Mouse (Mus musculus): ENCODE measurements at regions not wholly inside any gene's neighbourhood (a gene's known extent, or its start where the extent isn't known, plus 50 kb on each side); places are given as distances from the start of the nearest gene placed in this dataset.
A peak's percentile ranks its signal among the peaks of the same experiment; 100 is the strongest.

DNA sequence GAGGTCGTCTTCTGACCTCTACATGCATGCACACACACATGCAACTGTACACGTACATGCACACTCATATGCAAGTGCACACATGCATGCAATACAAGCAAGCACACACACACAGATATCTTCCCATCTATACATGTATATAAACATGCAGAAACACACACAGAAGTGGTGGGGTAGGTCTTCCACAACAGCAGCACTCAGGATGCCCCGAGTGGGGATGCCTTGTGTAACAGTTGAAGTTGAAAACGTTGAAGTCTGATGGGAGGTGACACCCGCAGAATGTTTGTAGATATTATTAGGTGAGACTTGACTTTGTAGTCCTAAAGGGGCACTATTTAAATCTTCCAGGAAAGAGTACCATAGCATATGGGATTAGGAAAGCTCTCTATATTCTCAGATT, 87.9 kb upstream of the Cxcr4 start:
- DNase-seq (ENCODE audit: extremely low spot score, low spot score) = no peak

- DNase-seq (ENCODE audit: extremely low spot score, low spot score) = no peak
These were observed 87.2 kb upstream of the Cxcr4 start for GRCm38 (mm10) chr1:128679005-128679980.

GRCm38 (mm10) chr1:128675538-128675937, 83.4 kb upstream of the Cxcr4 start:
- DNase-seq (ENCODE audit: extremely low spot score, low spot score) = no peak

GRCm38 (mm10) chr1:128672306-128672705, 80.2 kb upstream of the Cxcr4 start:
- DNase-seq (ENCODE audit: extremely low spot score, low spot score) = no peak

- no peak for DNase-seq (ENCODE audit: extremely low spot score, low spot score)
These were observed 79.4 kb upstream of the Cxcr4 start for GRCm38 (mm10) chr1:128671495-128671894.

GRCm38 (mm10) chr1:128671016-128671415, 78.9 kb upstream of the Cxcr4 start:
- DNase-seq (ENCODE audit: extremely low spot score, low spot score) = no peak

- DNase-seq (ENCODE audit: extremely low spot score, low spot score) = no peak
These were observed 77.2 kb upstream of the Cxcr4 start for GRCm38 (mm10) chr1:128669241-128669666.

- DNase-seq (ENCODE audit: extremely low spot score, low spot score) = no peak
These were observed 76.6 kb upstream of the Cxcr4 start for GRCm38 (mm10) chr1:128668718-128669117.

- DNase-seq (ENCODE audit: extremely low spot score, low spot score) = no peak
These were observed 75.1 kb upstream of the Cxcr4 start for GRCm38 (mm10) chr1:128667121-128667762.

DNA sequence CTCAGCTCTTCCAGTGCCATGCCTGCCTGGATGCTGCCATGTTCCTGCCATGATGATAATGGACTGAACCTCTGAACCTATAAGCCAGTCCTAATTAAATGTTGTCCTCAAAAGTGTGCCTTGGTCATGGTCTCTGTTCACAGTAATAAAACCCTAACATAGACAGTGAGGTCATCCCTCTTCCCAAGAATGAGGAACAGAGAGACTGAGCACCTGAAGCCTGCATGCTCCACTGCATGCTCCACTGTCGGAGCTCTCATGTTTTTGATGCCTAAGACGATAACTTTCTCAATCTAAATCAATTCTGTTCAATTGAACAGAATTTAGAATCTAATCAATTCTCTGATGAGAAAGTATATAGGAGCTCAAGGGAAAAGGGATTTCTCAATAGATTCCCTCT, 71.1 kb upstream of the Cxcr4 start:
- DNase-seq (ENCODE audit: extremely low spot score, low spot score) = no peak

DNA sequence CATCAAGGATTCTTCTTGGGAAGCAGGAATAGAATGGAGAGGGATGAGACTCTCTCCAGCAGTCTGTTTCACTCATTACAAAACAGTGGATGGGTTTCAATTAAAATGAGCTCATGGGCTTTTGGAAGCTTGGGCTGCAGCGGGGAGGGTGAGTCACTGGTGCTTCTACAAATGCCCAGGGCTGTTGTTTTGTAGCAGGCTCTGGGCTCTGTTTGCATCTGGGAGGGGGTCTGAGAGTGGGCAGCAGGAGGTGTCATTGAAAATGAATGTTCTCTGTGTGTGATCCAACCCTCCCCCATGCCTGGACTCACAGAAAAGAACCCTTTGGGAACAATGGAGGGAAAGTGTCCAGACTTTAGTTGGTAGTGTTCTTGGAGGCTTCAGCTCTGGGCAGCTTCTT, 67.8 kb upstream of the Cxcr4 start:
- no peak for DNase-seq (ENCODE audit: extremely low spot score, low spot score)

DNA sequence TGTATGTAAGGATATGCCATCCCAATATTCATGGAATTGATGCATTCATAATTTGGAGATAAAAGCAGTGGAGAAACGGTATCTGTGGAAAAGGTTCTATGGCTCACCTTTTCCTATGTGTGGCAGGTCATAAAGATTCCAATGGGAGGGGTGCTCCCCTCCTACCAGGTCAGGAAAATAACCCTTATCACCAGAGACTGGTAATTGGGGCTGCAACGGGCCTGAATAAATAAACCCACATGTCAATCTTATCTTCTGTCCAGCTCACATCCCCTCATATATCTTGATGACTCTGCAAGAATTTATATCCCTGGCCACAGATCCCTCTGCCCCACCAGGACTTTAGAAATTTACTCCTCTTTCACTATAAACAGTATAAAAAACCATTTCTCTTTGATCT, 66.7 kb upstream of the Cxcr4 start:
- DNase-seq (ENCODE audit: extremely low spot score, low spot score) = no peak

DNA sequence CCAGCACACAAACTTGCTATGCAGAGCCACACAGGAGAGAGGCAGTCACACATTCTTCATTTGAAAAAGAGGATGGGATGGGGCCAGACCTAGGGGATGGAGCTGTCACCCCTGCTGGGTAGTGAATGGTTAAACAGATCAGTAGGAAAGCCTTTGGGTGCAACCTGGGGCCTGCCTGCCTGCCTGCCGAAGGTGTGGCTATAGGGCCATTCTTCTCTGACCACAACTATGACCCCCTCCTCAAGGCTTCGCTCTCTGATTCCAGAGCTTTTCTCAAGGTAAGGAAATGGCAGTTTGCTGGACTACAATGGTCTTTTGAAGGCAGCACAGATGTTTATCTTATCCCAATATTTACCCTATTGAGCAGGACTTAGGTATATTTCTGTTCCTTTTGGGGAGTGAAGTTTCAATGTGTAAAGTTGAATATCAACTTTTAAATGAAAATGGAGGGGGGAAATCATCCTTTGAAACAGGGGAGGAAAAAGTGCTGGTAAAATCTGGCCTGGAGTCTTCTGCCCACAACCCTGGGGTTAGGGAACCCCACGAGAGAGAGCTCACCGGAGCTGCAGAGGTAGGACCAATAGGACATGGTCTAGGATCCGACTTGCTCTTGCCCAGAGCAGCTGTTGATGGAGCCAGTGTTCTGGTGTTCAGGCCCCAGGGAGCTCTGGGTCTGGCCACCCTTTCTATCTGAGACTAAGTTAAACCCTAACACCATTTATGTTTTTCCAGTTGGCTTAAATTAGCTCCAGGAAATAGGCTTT, 62.2 kb upstream of the Cxcr4 start:
- DNase-seq (ENCODE audit: extremely low spot score, low spot score) = no peak

DNA sequence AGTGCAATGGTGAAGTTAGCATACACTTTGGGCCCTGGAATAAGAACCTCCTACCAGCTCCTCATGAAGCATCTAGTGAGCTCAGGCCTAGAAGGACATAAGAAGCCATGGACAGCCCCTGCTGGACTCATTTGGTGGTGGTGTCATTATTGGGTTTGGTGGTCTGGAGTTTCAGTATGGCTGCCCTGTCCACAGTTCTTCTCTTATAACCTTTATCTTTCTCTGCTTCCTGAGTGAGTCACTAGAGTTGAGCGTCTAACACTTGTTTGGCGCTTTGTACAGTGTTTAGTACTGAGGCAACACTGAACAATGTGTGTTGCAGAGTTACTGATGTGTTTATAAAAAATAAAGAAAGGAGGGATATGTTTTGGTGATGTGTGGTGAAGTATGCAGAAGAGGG, 58.5 kb upstream of the Cxcr4 start:
- no peak for DNase-seq (ENCODE audit: extremely low spot score, low spot score)

- no peak for DNase-seq (ENCODE audit: extremely low spot score, low spot score)
These were observed 57.5 kb upstream of the Cxcr4 start for GRCm38 (mm10) chr1:128649490-128650178.

GRCm38 (mm10) chr1:128643316-128643776, 51.3 kb upstream of the Cxcr4 start:
- peak; percentile 52 for DNase-seq (ENCODE audit: extremely low spot score, low spot score)

- DNase-seq (ENCODE audit: extremely low spot score, low spot score) = no peak
These were observed 50.1 kb upstream of the Cxcr4 start for GRCm38 (mm10) chr1:128642212-128642611.
